20 mouse cellular contexts compared by ENCODE assay signal in the genomic region with DNA sequence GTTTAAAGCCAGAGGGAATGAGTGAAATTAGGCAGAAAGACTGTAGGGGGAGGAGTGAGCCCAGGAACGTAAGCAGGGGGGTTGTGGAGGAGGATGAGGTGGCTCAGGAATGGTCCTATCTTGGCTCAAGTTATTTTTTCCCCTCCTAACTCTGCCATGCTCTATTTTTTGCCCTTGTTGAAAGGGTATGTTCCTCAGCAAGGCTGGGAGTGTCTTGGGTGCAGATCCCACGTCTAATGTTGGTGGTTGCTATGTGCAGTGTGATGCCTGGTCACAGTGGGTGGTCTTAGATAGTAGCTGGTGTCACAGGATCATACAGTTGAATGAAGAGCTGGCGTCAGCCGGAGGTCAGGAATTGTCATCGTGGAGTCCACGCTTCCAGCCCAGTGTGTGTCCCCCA. TPM values are rescaled to one million over a fixed set of nuclear protein-coding genes. Genes with fewer than 3 reads are reported as not detected.
"Had no signal": no experiment of that assay in that cellular context is flagged by ENCODE, and none has a peak within 500 bp of the region (broad histone marks: within the 10 kb centered on the region; RNA-seq: fewer than 3 reads in every experiment).

No protein-coding gene starts in this region.

- H3K27ac ChIP-seq: layer of hippocampus, adult 2 months; limb, embryonic 13.5 days; liver, embryonic 14.5 days; midbrain, embryonic 12.5 days; stomach, embryonic 15.5 days had no signal

- H3K9ac ChIP-seq: limb, embryonic 13.5 days; liver, embryonic 14.5 days; midbrain, embryonic 12.5 days; stomach, embryonic 15.5 days had no signal

- H3K36me3 ChIP-seq: limb, embryonic 13.5 days; midbrain, embryonic 12.5 days; stomach, embryonic 15.5 days had no signal

- DNase-seq: kidney, postnatal 10 days; kidney, postnatal 4 days; left cerebral cortex, postnatal 4 days; lung, adult 18-20 months; lung, postnatal 10 days; lung, postnatal 4 days; right cerebral cortex, postnatal 14 days; thymus, postnatal 36 days had no signal

- H3K4me2 ChIP-seq: limb, embryonic 13.5 days; midbrain, embryonic 12.5 days; stomach, embryonic 15.5 days had no signal

- H3K4me3 ChIP-seq: layer of hippocampus, adult 2 months; limb, embryonic 13.5 days; megakaryocyte, embryonic 14.5 days; midbrain, embryonic 12.5 days; stomach, embryonic 15.5 days had no signal

- H3K27me3 ChIP-seq: stomach, embryonic 15.5 days had no signal

- H3K4me1 ChIP-seq: limb, embryonic 13.5 days; midbrain, embryonic 12.5 days; stomach, embryonic 15.5 days had no signal

- H3K9me3 ChIP-seq: limb, embryonic 13.5 days; stomach, embryonic 15.5 days had no signal

RNA-seq across cellular contexts. Expression of a gene that starts 20.3 kb away (rescaled TPM):
- total RNA-seq: layer of hippocampus, adult 2 months; layer of hippocampus, postnatal 10 days; left cerebral cortex, postnatal 4 days; liver, adult 2 months; midbrain, postnatal 0 days had no signal
- polyA plus RNA-seq: kidney, embryonic 14.5 days; limb, embryonic 13.5 days; liver, adult 2 months; liver, embryonic 14.5 days; midbrain, embryonic 12.5 days; midbrain, postnatal 0 days; neural tube, embryonic 14.5 days; thymus, postnatal 0 days had no signal
